Mouse (Mus musculus) monocyte, adult 2 months (primary cell): ENCODE results near the gene Casq2.

ENCODE experiments used
- DNase-seq, 2 experiments: peaks; one replicate each; pipeline ENCODE4 v3.0.0; 2022; ENCODE audit warnings: low spot score in 2 of 2, low read depth in 1 of 2

Casq2 gene

DNA sequence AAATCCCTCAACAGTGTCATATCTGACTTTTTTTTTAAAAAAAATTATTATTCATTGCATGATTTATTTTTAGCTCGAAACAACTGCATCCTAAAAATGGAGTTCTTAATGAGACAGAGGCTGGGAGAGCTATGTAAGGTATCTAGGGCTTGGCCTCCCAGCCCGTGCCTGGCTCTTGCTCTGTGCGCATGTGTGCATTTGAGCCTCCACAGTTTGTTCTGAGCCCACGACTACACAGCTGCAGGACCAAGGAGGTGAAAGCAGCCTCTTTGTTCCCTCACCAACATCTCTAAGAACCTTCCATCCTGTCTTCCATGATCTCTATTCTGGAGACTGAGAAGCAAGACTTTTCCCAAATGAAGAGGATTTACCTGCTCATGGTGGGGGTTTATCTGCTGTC is at the start of gene Casq2:
Casq2 (plus strand) TSS at position 133 of the 400 bp plus-strand sequence.
- no peak for DNase-seq

DNA sequence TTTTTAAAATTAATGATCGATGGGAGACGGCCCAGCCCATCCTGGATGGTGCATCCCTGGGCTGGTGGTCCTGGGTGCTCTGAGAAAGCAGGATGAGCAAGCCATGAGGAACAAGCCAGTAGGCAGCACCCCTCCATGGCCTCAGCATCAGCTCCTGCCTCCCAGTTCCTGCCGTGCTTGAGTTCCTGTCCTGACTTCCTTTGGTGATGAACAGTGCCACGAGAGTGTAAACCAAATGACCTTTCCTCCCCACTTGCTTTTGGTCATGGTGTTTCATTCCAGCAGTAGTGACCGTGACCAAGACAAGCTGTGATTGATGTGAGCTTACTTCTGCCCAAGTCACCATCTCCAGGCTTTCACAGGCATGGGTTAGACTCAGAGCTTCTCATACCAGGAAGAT is 48.4 kb upstream of the Casq2 start:
- no peak for DNase-seq

DNA sequence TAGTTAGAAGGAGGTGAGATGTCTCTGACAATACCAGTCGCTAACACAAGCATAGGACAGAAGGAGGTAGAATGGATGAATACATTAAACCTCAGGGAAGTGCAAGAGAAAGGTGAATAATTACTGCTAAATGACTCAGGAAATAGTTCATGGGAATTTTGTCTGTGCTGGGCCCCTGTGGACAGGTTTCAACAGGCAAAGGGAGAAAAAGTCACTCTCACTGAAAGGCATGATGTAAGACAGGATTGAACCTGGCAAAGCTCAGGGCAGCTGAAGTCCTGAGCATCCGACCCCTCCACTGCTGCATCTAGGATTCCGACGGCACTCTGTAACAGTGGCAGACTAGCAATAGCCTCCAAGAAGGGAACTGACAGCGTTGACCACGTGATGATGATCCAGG is 47.6 kb upstream of the Casq2 start:
- DNase-seq: no peak

DNA sequence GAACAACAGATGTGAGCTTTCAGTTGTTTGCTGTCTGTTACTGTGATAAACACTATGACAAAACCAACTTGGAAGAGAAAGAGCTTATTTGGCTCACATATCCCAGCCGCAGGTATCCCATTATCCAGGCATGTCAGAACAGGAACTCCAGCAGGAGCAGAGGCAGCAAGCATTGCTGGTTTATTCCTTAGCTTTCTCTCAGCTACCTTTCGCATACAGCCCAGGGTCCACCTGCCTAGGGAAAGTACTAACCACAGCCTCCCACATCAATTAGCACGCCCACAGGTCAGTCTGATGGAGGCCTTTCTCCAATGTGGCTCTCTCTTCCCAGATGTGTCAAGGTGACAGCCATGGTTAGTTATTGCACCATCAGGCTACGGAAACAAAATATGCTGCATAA is 44.6 kb upstream of the Casq2 start:
- DNase-seq: no peak

DNA sequence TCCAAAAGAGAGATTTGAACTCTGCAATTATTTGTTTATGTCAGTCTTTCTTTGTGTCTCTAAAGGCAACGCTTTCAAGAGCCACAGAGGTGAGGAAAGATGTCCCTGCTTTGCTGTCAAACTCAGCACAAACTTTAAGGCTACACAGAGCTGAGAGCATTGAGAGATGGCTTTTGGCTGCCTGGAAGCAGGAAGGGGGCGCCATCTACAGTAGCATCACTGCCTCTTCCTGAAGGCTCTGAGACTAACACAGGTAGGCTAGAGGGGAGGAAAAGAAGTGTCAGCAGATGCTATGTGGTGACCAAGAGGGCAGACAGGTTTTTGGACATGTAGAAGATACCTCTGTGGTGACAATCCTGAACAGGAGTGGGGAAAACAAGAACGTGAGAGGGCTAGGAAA is 41.1 kb upstream of the Casq2 start:
- no peak for DNase-seq

DNA sequence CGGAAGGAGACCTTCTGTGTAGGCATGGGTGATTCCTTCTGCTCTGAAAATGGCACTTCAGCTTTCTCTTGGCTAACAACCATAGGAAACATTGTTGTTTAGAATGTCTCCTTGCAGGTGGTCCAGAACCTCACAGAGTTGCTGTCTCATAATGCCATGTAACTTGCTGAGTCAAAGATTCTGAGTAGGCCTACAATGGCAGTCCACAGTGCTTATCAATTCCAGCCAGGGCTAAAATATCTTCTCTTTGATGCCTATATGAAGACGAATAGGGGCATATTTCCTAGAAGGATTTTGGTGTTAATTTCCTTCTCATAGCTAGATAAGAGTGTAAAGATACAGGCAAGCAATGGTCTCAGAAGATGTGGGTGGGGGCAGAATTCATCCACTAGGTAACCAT is 38.7 kb upstream of the Casq2 start:
- DNase-seq: no peak

DNA sequence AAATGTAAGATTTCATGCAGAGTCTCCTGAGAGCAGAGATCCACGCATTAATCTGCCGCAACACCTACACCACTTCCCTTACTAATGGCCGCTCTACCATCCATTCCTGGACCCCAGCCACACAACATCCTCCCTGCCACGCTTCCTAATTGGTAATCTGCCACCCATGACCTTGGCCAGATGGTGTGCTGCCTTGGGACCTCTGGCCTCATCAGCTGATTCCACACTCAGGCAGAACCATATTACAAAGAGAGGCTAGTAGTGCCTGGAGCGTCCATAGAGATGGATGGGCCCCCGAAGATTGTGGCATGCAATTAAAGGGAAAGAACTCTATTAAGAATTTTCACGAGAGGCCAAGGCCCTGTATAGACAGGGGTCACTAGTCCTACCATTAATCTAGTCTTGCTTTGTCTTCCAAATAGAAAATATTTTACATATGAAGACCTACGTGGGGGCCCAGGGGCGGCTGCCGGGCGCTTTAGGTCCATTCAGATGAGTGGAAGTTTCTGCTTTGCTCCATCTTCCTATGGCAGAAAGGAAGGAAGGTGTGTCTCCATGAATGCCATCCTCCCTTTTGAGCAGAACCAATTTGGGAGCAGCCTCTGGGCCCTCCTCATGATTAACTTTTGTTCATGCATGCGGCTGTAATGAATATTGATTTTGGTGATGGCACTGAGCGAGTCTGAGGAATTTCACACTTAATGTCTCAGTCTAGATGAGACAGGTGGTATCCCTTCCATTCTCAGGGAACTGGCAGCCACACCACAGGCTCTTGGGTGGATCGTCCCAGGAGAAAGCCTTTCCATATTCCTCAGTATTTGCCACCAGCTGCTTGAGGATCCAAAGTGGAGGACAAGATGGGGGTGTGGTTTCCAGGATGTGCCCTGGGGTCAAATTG is 36.8 kb upstream of the Casq2 start:
- no peak for DNase-seq

DNA sequence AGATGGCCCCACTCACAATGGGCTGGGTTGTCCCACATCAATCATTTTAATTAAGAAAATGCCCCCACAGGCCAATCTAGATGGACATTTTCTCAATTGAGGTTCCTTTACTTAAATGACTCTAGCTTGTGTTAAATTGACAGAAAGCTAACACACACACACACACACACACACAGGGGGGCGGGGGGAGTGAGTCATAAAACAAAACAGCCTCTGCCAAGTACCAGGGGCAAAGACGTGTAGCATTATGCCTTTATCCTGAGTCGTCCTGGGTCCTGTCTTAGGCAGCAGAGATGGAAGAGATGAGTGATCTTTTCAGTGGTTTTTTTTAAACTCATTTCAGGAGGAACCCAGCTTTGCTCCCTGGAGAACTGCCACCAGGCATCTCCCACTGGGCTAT is 34.2 kb upstream of the Casq2 start:
- DNase-seq: no peak

DNA sequence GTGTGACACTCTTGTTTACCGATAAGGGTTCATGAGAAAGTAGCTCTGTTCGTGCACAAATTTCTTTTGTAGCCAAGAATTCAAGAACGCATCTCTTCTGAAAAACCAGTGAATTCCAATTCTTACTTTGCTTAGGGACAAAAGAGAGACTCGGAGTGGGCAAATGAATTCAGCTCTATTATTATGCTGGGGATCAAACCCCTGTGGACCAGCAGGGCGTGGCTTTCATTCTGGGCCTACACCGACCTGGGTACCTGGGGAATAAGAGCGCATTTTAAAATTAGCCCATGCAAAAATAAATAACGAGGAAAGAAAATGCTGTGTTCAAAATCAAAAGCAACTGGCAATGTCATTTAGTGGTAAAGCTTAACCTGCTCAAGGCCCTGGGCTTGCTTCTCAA is 32.9 kb upstream of the Casq2 start:
- no peak for DNase-seq

DNA sequence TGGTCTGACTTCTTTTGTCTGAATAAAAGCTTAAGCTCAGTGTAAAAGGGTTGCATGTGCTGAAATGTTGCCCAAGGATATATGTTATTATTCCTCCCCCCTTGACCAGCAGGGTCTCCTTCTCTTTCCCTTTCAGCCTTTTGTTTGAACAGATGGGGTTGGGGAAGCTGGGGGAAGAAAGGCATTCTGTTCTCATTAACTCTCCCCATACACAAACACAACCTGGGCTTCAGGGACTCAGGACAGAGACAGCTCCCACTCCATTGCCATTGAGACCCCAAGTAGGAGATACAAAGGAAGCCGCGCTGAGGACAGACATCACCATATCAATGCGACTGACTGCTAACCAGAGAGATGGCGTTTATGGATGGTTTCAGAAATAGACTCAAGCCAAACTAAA is 30.3 kb upstream of the Casq2 start:
- no peak for DNase-seq

DNA sequence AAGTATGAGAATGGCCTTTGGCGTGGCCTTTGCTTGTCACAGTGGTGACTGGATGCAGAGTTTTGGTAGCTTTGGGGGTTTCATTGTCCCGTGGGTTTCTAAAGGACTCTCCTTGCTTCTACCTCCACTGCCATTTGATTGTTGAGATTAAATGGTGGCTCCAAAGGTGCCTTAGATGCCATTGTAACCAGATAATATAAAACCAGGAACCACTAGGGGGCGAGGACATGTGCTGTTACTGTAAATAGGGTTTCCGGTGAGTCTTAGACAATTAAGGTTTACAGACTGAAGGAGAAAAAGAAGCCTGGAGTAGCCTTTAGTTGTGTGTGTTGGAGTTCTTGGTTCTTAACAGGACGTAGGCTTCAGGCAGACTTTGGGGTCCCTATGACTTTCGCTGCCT is 26.1 kb upstream of the Casq2 start:
- no peak for DNase-seq

DNA sequence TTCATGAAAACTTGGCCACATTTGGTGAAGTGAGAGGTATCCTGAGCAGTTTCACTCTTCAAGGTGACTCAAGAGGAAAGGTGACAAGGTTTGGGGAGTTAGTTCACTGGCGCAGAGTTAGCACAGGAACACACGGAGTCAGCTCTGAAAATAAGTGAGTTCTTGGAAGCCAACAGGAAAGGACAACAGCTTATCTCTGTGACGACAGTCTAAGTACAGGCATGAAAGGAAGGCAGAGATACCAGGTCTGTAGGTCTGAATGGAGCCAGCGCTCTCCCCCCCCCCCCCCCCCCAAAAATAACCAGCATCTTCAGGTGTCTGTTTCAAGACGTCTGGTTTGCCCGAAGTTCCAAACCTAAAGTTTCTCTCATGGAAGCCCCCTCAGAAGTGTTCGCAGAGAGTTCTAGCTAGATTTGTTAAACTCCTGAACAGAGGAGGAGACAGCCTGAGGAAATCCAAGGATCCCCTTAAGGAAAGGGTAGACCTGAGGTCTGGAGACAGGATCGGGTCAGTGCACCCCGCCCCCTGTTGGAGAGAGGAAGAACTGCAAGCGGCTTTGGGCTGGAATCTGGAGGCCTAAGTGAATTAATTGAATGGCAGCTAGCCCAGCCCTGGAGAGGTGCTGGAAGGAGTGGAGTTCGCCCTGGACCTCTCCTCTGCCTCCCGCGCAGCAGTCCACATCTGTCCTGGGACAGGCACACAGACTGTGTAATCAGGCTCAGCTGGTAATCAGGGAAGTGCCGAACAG is 24.1 kb upstream of the Casq2 start:
- DNase-seq: no peak

DNA sequence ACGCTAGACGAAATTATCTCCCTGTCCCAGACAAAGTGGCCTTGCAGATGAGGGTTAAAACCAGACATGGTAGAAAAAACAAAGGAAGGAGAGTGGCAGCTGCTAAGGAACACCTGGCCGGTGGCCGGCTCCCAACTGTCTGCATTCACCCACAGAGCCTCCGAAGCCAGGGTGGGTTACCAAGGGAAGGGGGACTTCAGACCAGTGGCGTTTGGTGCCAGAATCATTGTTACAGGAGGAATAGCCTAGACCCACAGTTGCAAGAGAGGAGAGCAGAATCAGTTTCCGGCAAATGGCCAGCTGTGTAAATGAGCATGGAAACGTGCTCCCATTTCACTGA is 23.6 kb upstream of the Casq2 start:
- DNase-seq: no peak

DNA sequence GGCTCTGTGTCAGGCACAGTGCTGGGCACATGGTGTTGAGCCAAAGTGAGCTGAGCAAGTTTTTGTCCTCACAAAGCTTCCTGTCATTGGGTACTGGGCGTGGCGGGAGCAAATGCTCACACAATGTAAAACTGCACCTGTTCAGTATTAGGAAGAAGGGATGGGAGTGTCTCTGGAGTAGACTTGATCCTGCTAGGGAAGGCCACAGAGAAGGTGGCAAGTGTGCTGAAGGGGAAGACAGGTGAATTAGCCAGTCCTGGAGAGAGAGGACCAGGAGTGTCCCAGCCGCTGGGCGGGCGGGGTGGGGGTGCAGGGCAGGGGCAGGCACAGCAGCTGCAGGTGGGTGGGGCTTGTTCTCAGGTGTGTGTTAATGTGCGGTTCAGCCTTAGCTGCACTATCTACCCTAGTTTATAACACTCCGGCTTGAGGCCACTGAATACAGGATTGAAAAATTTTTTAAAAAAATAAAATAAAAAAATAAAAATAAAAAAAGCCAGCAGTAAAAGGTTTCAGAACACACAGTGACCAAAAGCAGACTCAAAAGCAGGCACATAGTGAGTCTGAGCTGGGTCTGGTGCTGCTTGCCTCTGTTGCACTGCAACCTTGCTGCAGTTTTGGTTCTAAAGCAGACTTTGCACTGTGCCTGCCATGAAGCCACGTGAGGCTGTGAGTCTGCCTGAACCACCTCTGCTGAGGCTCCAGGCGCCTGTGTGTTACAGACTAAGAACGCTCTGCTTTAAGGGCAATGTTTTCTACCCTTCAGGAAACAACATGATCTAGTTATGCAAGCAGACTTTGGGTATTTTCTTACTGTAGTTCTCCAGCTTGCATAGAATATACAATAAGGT is 22.7 kb upstream of the Casq2 start:
- DNase-seq: no peak

DNA sequence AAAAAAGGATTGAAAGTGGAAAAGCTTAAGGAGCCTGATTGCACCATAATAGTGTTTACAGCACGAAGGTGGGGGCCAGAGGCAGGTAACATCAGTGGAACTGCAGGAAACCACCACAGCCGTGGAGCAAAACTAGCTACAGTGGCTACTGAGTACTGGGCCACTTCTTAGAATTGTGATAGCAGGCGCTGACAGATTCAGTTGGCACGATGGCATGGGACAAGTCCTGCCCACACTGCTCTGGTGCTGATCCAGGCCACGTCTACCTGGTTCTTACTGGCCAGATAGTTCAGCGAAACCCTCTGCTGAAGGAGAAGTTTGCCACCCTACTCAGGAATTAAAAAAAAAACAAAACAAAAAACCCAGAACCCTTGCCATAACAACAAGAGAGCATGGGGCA is 21.6 kb upstream of the Casq2 start:
- no peak for DNase-seq

DNA sequence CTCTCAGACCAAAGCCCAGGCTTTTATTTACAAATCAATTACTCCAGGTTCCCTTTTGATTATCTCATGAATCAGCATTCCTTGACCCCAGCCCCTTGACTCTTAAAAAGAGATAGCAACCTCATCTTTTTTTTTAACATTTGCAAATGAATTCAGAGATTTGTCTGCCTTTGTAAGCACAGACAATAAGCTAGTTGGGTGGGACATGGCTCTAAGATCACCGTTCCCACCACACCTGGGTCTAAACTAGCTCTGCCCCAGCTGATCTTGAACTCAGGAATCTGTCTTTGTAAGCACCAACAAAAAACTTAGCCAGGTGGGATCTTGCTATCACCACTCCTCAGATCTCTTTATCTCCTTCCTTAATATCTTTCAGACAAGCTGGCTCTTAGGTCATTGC is 18.9 kb upstream of the Casq2 start:
- DNase-seq: no peak

DNA sequence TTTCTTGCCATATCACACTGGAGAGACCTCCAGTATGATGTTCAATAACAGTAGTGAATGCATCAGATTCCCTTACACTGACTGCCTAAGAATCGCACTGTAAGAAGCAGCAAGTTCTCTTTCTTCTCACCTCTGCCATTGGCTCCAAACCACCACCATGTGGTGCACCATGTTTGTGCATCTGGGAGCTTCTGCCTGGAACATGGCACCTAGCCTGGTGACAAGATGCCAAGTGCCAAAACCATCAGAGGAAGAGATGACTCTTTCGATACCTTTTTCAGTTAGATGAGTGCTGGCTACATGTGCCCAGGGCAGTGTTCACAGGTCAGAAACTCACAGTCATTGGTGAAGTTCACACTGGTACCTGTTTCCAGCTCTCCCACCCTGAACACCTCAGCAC is 18.4 kb upstream of the Casq2 start:
- no peak for DNase-seq

DNA sequence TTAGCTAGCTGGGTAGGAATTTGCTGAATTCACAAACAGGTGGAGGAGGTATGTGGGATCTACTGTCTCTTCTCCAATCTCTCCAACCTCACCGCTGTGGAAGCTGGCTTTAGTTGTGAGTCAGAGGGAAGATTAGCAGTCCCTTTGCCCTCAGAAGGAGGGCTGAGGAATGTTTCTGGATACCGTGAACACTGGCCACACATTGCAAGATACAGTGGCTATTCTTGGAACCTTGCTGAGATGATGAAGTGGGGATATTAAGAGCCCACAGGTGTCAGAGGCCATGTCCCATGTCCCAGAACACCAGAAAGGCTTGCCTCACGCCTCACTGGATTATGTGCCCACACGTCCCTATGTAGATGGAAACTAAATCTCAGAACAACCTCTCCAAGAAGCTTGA is 17.0 kb upstream of the Casq2 start:
- DNase-seq: no peak

DNA sequence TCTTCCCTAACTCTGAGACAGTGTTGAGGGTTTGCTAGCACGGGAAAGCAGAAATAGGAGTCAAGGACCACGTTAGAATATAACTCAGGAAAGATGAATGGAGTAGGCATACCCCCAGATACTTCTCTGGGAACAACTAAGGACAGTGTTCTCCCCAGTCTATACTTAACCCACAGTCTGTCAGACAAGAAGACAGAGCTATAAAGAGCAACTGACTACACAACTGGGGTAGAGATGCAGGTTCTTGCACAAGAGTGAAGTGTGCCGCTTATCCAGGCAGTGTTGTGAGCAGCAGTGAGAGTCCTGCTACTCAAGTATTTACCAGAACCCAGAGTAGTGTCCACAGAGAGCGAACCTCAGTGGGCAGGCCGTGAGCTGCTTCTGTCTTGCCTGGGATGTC is 16.5 kb upstream of the Casq2 start:
- no peak for DNase-seq

DNA sequence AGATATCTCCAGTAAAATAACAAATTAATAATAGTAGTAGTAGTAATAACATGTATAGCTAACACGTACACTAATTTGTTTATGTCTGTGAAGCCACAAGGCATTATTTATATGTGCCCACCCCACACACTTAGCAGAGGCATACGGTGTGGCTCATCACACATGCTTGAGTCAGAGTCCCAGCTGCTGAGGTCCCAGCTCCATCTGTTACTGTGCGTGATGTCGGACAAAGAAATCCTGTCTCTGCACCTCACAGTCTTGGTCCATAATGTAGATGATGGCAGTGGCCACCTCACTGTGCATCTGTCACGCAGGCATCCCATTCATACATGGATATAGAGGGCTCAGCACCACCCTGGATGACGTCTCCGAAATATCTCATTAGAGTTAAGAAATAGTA is 15.9 kb upstream of the Casq2 start:
- no peak for DNase-seq

DNA sequence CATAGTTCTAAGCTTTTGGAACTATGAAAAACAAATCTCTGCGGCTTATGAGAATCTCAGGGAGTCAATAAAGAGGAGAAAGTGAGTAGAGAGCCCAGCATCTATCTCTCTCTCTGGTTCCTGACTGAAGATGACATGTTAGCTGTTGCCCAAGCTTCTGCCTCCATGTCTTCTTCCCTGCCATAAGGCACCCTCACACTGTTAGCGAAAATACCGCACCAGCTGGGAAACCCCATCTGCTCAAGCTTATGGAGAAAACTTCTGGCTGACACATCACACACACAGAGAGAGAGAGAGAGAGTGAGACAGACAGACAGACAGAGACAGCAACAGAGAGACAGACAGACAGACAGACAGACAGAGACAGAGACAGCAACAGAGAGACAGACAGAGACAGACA is 15.2 kb upstream of the Casq2 start:
- no peak for DNase-seq

DNA sequence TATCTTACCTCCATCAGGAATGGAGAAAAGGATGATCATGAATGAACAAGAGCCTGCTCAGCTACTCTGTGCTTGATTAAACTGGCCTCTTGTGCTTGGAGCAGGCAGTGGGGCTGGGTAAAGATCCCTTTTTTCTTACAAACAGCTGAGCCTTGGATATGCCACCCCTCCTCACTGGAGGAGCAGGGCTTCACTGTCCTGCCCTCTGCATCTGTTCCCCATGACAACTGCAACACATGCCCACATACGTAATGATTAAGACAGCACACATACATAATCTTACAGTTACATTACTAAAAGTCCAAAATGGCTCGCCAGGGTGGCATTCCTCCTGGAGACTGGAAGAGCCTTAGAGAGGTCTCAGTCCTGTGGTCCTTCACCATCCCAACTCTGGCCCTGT is 6.8 kb upstream of the Casq2 start:
- no peak for DNase-seq
